Mouse (Mus musculus) embryonic stem cell, embryonic (primary cell): ENCODE measurements around the gene Gm37240.
"Not testable (repeated sequence)": the region's sequence is repeated elsewhere in the genome, so short reads cannot be mapped to it uniquely, and the experiment has no call there.

Experiments used
- CTCF ChIA-PET, 4 experiments: fragments of 300-600 bp in 2 of 4; fragments of 350-600 bp in 2 of 4; sonication (Branson Sonifier 250); formaldehyde crosslinking; loops; one replicate each; lab custom pipeline; 2022; ENCODE audit warnings: inconsistent platforms in 2 of 4; lab: Charles Lee
- POLR2A ChIA-PET, 4 experiments: fragments of 300-600 bp in 2 of 4; fragments of 350-600 bp in 2 of 4; sonication (Branson Sonifier 250); formaldehyde crosslinking; loops; one replicate each; lab custom pipeline; 2022; ENCODE audit warnings: antibody characterized with exemption in 4 of 4, inconsistent platforms in 1 of 4; lab: Charles Lee

The Gm37240 gene

GRCm38 (mm10) chr3:84866866-84867265, 1020.5 kb downstream of the Gm37240 start:
- ChIA-PET POLR2A (interaction anchor here in 1 of 4 experiments (1.0 to 1.5 kb wide), 2 partner anchors 11 to 707 kb away, joined by 4 read pairs; partner anchors contain the start of gene Gatb), CTCF (no interaction called here)

- ChIA-PET POLR2A (no interaction called here), CTCF (no interaction called here)
These were observed 1021.6 kb downstream of the Gm37240 start for GRCm38 (mm10) chr3:84865684-84866083.

DNA sequence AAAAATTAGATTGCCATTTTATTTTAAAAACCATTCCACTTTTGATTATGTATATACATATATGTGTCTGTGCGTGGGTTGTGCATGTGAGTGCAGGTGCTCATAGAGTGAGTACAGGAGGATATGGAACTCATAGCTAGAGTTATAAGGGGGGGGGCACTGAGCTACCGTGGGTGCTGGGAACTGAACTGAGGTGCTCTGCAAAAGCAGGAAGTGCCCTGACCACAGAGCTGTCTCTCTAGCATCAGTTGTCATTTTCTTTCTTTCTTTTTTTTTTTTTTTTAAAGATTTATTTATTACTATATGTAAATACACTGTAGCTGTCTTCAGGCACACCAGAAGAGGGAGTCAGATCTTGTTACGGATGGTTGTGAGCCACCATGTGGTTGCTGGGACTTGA, 1025.5 kb downstream of the Gm37240 start:
- CTCF ChIA-PET = interaction anchor here in 1 of 4 experiments (1.1 kb wide), 1 partner anchor 19 kb away, joined by 4 read pairs; no protein-coding TSS in a partner anchor
- POLR2A ChIA-PET = not testable (repeated sequence)

- ChIA-PET POLR2A (interaction anchor here in 2 of 4 experiments (0.6 to 1.1 kb wide), 4 partner anchors 15 to 165 kb away, joined by 3 read pairs; no protein-coding TSS in a partner anchor), CTCF (no interaction called here)
These were observed 1026.6 kb downstream of the Gm37240 start for GRCm38 (mm10) chr3:84860669-84861068.

DNA sequence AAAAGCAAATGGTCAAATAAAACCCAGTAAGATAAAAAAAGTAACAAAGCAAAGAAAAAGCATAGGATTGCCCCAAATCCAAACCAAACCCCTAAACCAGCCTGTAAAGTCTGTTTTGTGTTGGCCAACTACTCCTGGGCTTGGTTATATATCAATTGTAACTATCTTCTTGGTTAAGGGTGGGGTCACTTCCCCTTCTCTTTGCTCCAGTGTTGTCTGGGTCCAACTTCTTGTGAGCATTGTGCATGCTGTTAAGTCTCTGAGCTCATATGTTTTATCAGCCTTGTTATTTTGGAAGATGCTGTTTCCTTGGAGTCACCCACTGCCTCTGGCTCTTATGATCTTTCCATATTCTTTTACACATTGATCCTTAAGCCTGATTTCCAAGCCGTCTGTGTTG, 1032.9 kb downstream of the Gm37240 start:
- ChIA-PET POLR2A (interaction anchor here in 1 of 4 experiments (0.8 to 1.5 kb wide), 3 partner anchors 15 to 201 kb away, joined by 3 read pairs; no protein-coding TSS in a partner anchor), CTCF (interaction anchor here in 2 of 4 experiments (1.9 to 2.1 kb wide), 2 partner anchors 11 kb away, joined by 4 to 6 read pairs; no protein-coding TSS in a partner anchor)

DNA sequence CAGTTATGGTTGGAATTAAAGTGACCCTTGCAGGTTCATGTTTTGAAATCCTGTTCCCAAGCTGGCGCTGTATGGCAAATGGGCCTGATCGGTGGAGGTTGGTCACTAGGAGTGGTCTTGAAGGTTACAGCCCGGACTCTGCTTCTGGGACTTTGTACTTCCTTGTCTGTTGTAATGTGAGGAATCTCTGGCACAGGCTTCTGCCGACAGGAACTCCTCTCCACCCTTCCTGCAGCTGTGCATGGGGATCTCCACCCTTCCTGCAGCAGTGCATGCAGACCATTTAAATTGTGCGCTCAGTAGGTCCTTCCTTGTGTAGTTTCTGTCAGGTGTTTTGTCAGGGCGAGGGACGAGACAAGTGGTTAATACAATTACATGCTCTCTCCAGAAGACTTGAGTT, 1034.4 kb downstream of the Gm37240 start:
- ChIA-PET CTCF (interaction anchor here in 3 of 4 experiments (0.8 to 2.1 kb wide), 3 partner anchors 10 to 23 kb away, joined by 3 to 6 read pairs (median 4); no protein-coding TSS in a partner anchor), POLR2A (interaction anchor here (0.5 to 1.5 kb wide), 8 partner anchors 21 to 398 kb away, joined by 3 to 5 read pairs (median 4); no protein-coding TSS in a partner anchor)

DNA sequence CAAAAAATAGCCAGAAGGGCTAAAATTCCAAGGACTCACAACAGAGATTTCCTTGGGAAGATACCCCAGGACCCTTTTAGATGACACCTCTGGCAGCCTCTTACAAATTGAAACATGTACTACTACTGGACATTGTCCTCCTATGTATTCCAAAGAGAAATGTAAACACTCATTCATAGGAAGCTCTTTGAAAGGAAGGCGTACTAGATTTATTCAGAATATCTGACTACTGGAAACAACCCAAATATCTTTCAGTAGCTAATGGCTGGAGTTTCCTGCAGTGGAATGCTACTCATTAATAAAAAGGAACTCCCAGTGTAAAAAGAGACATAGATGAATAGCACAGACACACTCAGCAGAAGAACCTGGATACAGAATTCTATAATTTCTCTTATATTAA, 1035.5 kb downstream of the Gm37240 start:
- CTCF ChIA-PET = no interaction called here
- POLR2A ChIA-PET = interaction anchor here in 2 of 4 experiments (0.6 to 1.7 kb wide), 5 partner anchors 8 to 178 kb away, joined by 3 to 4 read pairs (median 4); no protein-coding TSS in a partner anchor

- ChIA-PET POLR2A (interaction anchor here in 2 of 4 experiments (0.6 to 1.7 kb wide), 2 partner anchors 11 to 197 kb away, joined by 3 to 4 read pairs; no protein-coding TSS in a partner anchor), CTCF (interaction anchor here in 1 of 4 experiments (0.7 kb wide), 1 partner anchor 495 kb away, joined by 3 read pairs; no protein-coding TSS in a partner anchor)
These were observed 1036.9 kb downstream of the Gm37240 start for GRCm38 (mm10) chr3:84850418-84850817.

DNA sequence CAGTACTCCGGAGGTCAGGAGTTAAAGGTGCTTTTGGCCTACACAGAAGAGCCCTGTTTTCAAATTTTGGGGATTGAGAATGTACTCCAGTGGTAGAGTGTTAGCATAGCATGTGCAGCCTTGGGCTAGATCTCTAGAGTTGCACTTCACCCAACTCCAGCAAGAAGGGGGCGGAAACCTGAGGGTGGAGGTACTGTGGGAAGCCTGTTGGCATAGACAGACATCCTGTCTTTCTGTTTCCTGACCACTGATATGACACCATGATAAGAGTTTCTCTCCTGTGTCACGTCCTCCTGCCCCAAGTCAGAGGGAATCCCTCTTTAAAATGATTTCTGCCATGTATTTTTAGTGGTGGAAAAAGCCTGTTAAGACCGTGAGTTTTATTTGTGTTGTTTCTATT, 1038.5 kb downstream of the Gm37240 start:
- ChIA-PET POLR2A (no interaction called here), CTCF (no interaction called here)

DNA sequence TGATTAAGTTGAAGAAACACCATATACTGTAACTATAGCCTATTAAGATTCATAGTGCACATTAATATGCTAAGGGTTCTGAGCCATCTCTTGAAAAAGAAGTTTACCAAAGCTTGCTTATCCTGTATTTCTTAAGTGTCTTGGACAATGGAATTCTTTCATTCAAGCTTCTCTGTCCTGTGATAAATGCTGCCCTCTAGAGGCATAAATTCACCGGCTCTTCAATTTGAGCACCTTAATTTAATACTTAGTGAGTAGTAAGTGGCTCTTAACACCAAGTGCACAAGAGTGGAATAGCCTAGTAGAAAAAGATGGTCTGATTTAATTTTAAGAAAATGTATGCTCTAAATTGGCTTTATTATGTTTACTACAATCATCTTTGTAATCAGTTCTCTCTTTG, 1043.7 kb downstream of the Gm37240 start:
- CTCF ChIA-PET = interaction anchor here (0.5 to 1.9 kb wide), 23 partner anchors 10 to 660 kb away, joined by 3 to 11 read pairs (median 3); partner anchors contain the start of gene Arfip1 (in 1 of the 4)
- POLR2A ChIA-PET = interaction anchor here in 3 of 4 experiments (0.6 to 1.6 kb wide), 7 partner anchors 9 to 751 kb away, joined by 3 to 5 read pairs (median 4); partner anchors contain the start of gene Fbxw7 (in 1 of the 3)

DNA sequence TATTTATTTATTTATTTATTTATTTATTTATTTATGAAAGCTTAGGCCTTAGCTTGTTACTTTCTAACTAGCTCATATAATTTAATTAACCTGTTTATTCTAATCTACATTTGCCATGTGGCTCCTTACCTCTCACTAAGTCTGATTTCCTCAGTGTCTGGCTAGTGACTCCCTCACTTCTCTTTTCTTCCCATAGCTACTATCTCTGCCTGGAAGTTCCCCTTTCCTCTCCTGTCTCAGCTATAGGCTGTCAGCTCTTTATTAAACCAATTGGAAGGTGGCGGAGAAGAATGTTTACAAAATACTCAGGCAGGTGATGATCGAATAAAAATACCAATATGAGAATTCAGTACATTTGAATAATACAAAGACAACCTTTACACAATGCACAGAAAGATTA, 1044.5 kb downstream of the Gm37240 start:
- ChIA-PET CTCF (interaction anchor here (0.6 to 1.9 kb wide), 11 partner anchors 10 to 659 kb away, joined by 3 to 11 read pairs (median 4); no protein-coding TSS in a partner anchor), POLR2A (interaction anchor here in 3 of 4 experiments (0.6 to 1.6 kb wide), 8 partner anchors 11 to 752 kb away, joined by 3 to 5 read pairs (median 4); partner anchors contain the start of gene Fbxw7 (in 1 of the 3))

GRCm38 (mm10) chr3:84841271-84841670, 1046.0 kb downstream of the Gm37240 start:
- ChIA-PET CTCF (no interaction called here), POLR2A (interaction anchor here in 3 of 4 experiments (0.5 to 1.3 kb wide), 3 partner anchors 26 to 28 kb away, joined by 3 to 7 read pairs (median 3); partner anchors contain the start of gene Fbxw7 (in 1 of the 3))

GRCm38 (mm10) chr3:84839499-84839898, 1047.8 kb downstream of the Gm37240 start:
- CTCF ChIA-PET = interaction anchor here in 1 of 4 experiments (0.5 kb wide), 1 partner anchor 946 kb away, joined by 5 read pairs; no protein-coding TSS in a partner anchor
- POLR2A ChIA-PET = interaction anchor here in 3 of 4 experiments (0.6 to 2.0 kb wide), 7 partner anchors 12 to 203 kb away, joined by 3 to 7 read pairs (median 3); partner anchors contain the start of gene Fbxw7 (in 1 of the 3)

- ChIA-PET CTCF (interaction anchor here in 1 of 4 experiments (0.6 kb wide), 2 partner anchors 18 to 463 kb away, joined by 3 to 4 read pairs; no protein-coding TSS in a partner anchor), POLR2A (interaction anchor here in 1 of 4 experiments (0.5 to 1.3 kb wide), 4 partner anchors 13 to 347 kb away, joined by 3 to 4 read pairs (median 4); no protein-coding TSS in a partner anchor)
These were observed 1049.3 kb downstream of the Gm37240 start for GRCm38 (mm10) chr3:84837984-84838383.

DNA sequence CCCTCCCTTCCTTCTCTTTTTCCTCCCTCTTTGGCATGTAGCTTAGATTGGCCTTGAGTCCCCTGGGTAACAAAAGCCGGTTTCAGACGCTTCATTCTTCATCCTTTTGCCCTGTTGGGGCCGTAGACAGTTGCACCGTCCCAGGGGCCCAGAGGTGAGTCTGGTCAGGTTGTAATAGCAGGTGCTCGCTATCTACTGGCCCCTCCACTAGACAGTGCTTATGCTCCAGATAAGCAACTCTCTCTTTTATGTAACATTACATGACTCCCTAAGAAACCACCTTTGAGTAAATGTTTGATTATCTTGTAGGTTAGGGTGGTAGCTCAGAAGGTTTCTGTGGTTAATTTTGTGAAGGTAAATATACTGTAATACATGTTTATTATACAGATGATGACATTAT, 1051.3 kb downstream of the Gm37240 start:
- ChIA-PET CTCF (interaction anchor here in 1 of 4 experiments (0.5 kb wide), 1 partner anchor 123 kb away, joined by 3 read pairs; no protein-coding TSS in a partner anchor), POLR2A (no interaction called here)

GRCm38 (mm10) chr3:84829366-84829765, 1058.0 kb downstream of the Gm37240 start:
- POLR2A ChIA-PET = no interaction called here
- CTCF ChIA-PET = no interaction called here

DNA sequence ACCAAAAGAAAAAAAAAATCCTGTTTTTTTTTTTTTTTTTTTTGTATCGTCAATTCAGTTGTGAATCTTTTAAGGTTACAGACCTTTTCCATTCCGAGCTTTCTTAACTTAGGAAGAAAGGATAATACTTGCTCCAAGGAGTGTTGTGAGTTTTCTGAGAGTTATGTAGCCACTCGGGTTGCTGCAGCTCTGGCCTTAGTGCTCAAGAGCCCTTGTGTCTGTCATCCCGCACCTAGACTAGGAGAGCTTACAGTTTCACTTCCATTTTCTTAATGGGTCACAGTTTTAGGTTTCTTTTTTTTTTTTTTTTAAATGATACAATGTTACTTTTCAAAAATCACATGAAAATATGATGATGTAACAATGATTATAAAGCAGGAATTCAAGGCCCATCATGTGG, 1059.7 kb downstream of the Gm37240 start:
- POLR2A ChIA-PET = interaction anchor here in 3 of 4 experiments (0.6 to 1.5 kb wide), 11 partner anchors 9 to 921 kb away, joined by 3 to 8 read pairs (median 3); no protein-coding TSS in a partner anchor

GRCm38 (mm10) chr3:84826938-84827337, 1060.4 kb downstream of the Gm37240 start:
- CTCF ChIA-PET = interaction anchor here in 3 of 4 experiments (0.5 to 1.4 kb wide), 3 partner anchors 16 to 284 kb away, joined by 4 to 7 read pairs (median 7); no protein-coding TSS in a partner anchor
- POLR2A ChIA-PET = interaction anchor here in 2 of 4 experiments (0.7 to 1.5 kb wide), 7 partner anchors 8 to 922 kb away, joined by 3 to 8 read pairs (median 3); no protein-coding TSS in a partner anchor

More for the DNA sequence above, 1059.7 kb downstream of the Gm37240 start:
- CTCF ChIA-PET = interaction anchor here (0.5 to 1.4 kb wide), 6 partner anchors 16 to 1060 kb away, joined by 3 to 7 read pairs (median 5); partner anchors contain the start of genes Glt28d2 (in 1 of the 4) and Gm37240 (in 1 of the 4)

DNA sequence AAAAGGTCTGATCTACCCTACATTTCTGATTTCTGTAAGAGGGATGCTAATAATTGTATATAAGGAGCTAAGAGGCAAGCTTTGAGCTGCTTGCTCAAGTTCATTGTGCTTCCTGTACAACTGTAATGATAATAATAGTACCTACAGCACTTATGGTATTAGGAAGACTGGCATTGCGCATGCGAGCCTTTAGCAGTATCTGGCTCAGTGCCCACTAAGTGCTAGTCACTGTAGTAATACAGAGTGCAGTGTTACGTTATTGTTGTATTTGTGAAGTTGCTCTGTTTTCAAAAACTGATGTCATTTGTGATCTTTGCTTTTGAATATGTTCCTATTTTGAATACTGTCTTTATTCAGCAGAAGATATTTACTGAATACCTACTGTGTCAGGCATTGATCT, 1060.9 kb downstream of the Gm37240 start:
- ChIA-PET POLR2A (interaction anchor here in 2 of 4 experiments (1.2 to 1.5 kb wide), 3 partner anchors 8 to 16 kb away, joined by 3 to 8 read pairs (median 5); no protein-coding TSS in a partner anchor), CTCF (no interaction called here)
